Mouse (Mus musculus): ENCODE measurements around the gene Qpct. TPM values are rescaled to one million over a fixed set of nuclear protein-coding genes. Genes with fewer than 3 reads are reported as not detected.
A peak's percentile ranks its signal among the peaks of the same experiment; 100 is the strongest.

Gene Qpct
- total RNA-seq (2021), result 10 to 100 TPM; 13.6 to 16.0 TPM

DNA sequence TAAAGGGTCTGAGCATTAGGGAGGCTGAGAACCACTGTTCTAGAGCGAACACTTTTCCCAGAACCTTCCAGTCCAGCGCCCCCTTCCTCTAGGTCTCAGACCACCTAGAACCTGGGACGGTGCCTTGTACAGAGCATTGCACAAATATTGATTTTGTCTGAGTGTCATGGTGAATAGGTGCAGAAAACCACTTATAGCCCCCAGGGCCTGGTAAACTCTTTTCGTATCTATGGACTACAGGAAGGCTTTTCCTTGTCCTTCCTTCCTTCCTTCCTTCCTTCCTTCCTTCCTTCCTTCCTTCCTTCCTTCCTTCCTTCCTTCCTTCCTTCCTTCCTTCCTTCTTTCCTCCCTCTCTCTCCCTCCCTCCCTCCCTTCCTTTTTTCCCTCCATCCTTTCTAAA, at the start of gene Qpct:
Gene Qpct, plus strand, starts transcription at position 301 of the 400 bp plus-strand sequence.
- DNase-seq (ENCODE audit: extremely low spot score in 1 of 2, low spot score in 2 of 2), result no peak
- intact Hi-C loops (cut with DNase I), result no loop called here

DNA sequence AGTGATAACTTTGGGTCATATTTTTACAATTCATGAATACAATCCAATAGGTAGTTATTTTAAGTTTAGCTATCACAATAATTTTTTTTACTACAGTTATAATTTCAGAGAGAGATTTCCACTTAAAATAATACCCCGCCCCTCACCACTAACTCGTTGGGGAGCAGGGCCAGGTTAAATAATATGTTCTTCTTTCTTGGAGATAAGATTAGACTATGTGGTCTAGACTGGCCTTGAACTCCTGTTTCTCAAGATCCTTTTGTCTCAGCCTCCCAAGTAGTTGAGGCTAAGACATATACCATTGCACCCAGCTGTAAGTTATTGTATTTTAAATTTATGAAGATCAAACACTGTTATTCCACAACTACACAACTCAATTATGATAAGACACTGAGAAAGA, 38.1 kb upstream of the Qpct start:
- DNase-seq (ENCODE audit: extremely low spot score in 1 of 2, low spot score in 2 of 2), result no peak
- intact Hi-C loops (cut with DNase I), result no loop called here

GRCm38 (mm10) chr17:79014911-79015685, 36.6 kb upstream of the Qpct start:
- DNase-seq (ENCODE audit: extremely low spot score in 1 of 2, low spot score in 2 of 2), result no peak
- intact Hi-C loops (cut with DNase I), result no loop called here

DNA sequence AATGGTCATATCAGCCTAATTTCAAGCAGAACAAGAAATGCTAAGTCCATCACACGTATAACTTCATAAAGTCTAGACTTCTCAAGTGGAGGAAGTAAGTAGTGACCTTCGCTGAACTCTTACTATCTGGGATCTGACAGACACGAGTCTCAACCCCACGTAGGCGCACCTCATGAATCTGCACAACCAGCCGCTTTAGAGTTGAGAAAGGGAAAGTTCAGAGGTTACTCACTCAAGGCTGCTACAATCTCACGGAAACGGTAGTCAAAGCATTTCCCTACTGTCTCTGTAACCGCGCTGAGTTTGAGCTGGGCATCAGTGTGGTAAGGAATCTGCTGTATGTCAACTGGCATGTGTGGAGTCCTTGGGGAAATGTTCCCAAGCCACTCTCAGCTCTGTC, 35.9 kb upstream of the Qpct start:
- intact Hi-C loops (cut with DNase I), result no loop called here
- no peak for DNase-seq (ENCODE audit: extremely low spot score in 1 of 2, low spot score in 2 of 2)

DNA sequence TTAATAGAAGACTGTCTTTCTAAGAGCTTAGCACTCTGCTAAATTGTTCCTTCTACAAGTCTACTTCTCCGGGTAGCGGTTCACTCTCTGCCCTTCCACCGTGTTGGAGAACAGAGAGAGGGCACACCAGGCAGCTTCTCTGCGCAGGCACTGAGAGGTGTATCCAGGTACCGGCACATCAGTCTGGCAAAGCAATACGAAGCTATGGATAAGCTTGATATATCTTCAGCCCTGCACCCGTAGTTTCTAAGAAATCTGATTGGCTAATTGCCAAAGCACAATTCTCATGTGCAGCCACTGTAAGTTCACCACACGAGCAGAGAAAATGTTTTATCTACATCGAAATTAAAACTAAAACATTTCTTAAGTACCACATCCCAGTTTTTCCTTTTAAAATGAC, 33.3 kb upstream of the Qpct start:
- intact Hi-C loops (cut with DNase I), result no loop called here
- DNase-seq (ENCODE audit: extremely low spot score in 1 of 2, low spot score in 2 of 2), result no peak

DNA sequence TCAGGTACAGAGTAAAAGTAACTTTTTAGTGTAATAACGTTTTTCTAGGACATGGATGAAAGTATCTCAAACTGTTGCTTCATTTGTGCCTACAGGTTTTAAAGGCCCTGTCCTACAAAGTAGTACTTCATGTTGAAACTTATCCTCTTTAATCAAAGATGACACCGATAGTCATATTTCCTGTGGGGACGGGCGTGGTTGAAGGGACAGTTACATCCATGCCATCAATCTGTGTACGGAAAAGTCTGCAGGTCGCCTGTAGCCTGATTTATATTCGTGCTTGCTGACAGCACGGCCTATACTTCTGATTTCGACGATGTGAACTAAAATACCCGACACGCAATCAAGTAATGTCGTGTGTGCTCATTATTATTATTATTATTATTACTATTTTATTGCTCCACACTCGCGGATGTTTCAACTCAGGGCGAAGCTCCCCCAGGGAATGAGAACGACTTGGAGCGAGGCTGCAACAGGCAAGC, 31.9 kb upstream of the Qpct start:
- intact Hi-C loops (cut with DNase I), result no loop called here
- no peak for DNase-seq (ENCODE audit: extremely low spot score in 1 of 2, low spot score in 2 of 2)

GRCm38 (mm10) chr17:79020208-79020983, 31.3 kb upstream of the Qpct start, which contains the start of gene Prkd3:
Gene Prkd3, minus strand, starts transcription at chr17:79020816.
- DNase-seq (ENCODE audit: extremely low spot score in 1 of 2, low spot score in 2 of 2), result peak; percentile 22 to 83
- intact Hi-C loops (cut with DNase I), result no loop called here

- DNase-seq (ENCODE audit: extremely low spot score in 1 of 2, low spot score in 2 of 2), result no peak
- intact Hi-C loops (cut with DNase I), result no loop called here
Measured at GRCm38 (mm10) chr17:79020984-79021335, 30.7 kb upstream of the Qpct start.

DNA sequence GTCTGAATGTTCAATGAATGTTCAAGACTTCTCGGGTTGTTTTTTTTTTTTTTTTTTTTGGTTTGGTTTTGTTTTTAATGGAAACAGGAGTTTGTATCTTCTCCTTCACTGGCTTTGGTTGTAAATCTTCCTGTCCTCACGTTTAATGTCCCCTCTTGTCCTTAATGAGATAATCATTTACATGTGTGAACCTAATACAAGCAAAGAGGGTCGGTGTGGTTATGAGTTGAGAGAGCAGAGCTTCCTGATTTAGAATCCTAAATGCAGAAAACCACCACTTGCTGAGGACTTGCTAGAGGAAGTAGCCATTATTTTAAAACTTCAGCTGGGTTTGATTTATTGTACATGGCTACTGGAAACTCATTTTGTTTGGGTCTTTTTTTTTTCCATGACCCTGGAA, 29.0 kb upstream of the Qpct start:
- no peak for DNase-seq (ENCODE audit: extremely low spot score in 1 of 2, low spot score in 2 of 2)
- intact Hi-C loops (cut with DNase I), result no loop called here

- no peak for DNase-seq (ENCODE audit: extremely low spot score in 1 of 2, low spot score in 2 of 2)
Measured at GRCm38 (mm10) chr17:79024544-79024943, 27.2 kb upstream of the Qpct start.

GRCm38 (mm10) chr17:79029226-79029625, 22.5 kb upstream of the Qpct start:
- intact Hi-C loops (cut with DNase I), result no loop called here
- no peak for DNase-seq (ENCODE audit: extremely low spot score in 1 of 2, low spot score in 2 of 2)

More at GRCm38 (mm10) chr17:79024544-79024943, 27.2 kb upstream of the Qpct start:
- intact Hi-C loops (cut with DNase I), result no loop called here

GRCm38 (mm10) chr17:79031569-79031968, 20.1 kb upstream of the Qpct start:
- intact Hi-C loops (cut with DNase I), result no loop called here
- no peak for DNase-seq (ENCODE audit: extremely low spot score in 1 of 2, low spot score in 2 of 2)

DNA sequence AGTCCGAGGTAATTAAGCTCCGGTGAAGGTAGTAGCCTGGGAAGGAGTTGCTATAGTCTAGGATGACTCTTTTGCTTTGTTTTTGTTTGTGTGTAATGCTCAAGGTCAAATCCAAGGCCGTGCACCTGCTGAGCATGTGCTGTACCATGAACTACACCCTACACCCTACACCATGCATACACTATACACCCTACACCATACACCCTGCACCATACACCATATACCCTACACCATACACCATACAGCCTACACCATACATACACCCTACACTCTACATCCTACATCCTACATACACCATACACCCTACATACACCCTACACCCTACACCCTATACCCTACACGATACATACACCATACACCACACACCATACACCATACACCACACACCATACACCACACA, 18.9 kb upstream of the Qpct start:
- intact Hi-C loops (cut with DNase I), result no loop called here
- no peak for DNase-seq (ENCODE audit: extremely low spot score in 1 of 2, low spot score in 2 of 2)

- DNase-seq (ENCODE audit: extremely low spot score in 1 of 2, low spot score in 2 of 2), result no peak
- intact Hi-C loops (cut with DNase I), result no loop called here
Measured at GRCm38 (mm10) chr17:79039660-79040059, 12.0 kb upstream of the Qpct start.

DNA sequence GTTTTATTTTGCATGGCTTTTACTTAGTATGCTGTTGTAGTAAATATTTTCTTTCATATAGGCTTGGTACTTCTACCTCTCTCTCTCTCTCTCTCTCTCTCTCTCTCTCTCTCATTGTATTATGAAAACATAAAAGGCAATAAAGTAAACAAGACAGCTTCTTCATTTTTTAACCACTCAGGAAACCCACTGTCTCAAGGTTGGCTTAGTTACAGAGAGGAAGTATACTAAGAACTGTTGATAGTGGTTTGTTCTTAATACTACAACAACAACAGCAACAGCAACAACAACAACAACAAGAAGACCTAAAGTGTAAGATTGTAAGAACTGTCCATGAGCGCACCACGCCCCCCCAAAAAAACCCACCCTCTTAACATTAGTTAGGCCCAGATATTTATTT, 8.0 kb upstream of the Qpct start:
- intact Hi-C loops (cut with DNase I), result no loop called here

DNA sequence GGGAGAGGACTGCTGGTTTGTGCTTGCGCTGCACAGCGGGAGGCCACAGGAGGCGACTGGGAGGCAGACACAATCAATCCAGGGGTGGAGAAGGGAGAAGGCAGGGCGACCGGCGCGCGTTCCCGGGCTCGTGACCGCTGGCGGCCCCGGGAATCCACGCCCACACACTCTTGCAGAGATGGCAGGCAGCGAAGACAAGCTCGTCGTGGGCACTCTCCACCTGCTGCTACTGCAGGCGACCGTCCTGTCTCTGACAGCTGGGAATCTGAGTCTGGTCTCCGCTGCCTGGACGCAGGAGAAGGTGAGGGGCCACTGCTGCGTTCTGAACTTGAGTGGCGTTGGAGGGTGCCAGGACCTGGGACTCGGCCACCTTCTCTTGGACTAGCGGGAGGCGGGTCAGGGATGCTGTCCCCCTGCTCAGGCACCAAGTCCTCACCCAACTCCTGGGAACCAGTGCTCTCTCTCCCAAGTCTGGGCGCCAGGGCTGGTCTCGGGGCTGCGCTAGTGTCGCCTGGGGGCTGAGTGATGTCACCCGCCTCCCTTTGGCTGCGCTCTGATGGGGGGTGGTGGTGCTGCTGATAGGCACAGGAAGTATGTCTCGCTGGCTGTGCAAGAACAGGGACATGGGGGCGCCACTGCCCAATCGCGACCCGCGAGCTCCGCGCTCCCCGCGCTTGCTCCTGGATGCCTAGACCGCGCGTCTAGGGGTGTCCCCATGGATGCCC, 544 bp downstream of the Qpct start:
- intact Hi-C loops (cut with DNase I), result no loop called here
- peak; percentile 59 to 80 for DNase-seq (ENCODE audit: extremely low spot score in 1 of 2, low spot score in 2 of 2)

More for the DNA sequence above, 8.0 kb upstream of the Qpct start:
- no peak for DNase-seq (ENCODE audit: extremely low spot score in 1 of 2, low spot score in 2 of 2)

DNA sequence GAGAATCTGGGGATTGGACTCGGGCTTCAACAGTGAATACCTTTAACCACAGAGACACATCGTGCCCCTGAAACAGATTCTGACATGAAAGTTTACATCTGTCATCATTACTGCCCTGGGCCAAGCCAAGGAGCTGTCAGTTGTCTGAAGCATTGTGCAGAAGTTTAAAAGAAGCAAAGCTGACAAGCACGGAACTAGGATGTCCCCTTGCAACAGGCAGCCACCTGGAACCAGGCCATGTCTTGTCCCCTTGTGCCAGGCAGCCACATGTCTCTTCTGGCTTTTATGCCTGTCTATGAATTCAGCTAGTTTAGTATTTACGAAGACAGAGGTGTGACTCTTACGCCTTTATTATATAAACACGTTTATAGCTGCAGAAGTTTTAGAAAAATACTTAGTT, 6.6 kb downstream of the Qpct start:
- intact Hi-C loops (cut with DNase I), result no loop called here

DNA sequence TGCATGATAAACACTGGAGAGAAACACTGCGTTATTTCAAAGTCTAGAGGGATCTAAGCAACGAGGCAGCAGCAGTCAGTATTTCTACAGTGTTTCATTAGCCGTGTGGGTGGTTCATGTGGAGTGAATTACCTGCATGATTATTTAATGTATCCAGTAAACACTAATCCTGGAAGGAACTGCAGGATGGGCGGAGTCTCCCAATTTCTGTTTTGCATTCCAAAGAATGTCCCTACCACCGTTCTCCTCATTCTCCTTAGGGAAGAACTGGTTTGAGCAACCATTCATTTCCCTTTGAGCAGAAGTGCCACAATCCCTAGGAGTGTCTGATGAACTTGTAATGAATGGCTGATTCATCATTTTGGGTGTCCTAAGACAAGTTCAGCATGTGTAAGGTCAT, 8.5 kb downstream of the Qpct start:
- DNase-seq (ENCODE audit: extremely low spot score in 1 of 2, low spot score in 2 of 2), result no peak
- intact Hi-C loops (cut with DNase I), result no loop called here

More for the DNA sequence above, 6.6 kb downstream of the Qpct start:
- no peak for DNase-seq (ENCODE audit: extremely low spot score in 1 of 2, low spot score in 2 of 2)

- no peak for DNase-seq (ENCODE audit: extremely low spot score in 1 of 2, low spot score in 2 of 2)
- intact Hi-C loops (cut with DNase I), result no loop called here
Measured at GRCm38 (mm10) chr17:79064250-79064649, 12.5 kb downstream of the Qpct start.

Measured in left cerebral cortex, postnatal 10 days (tissue).